Mouse (Mus musculus): Measurements from ENCODE around the gene Zdhhc19.

Gene Zdhhc19

DNA sequence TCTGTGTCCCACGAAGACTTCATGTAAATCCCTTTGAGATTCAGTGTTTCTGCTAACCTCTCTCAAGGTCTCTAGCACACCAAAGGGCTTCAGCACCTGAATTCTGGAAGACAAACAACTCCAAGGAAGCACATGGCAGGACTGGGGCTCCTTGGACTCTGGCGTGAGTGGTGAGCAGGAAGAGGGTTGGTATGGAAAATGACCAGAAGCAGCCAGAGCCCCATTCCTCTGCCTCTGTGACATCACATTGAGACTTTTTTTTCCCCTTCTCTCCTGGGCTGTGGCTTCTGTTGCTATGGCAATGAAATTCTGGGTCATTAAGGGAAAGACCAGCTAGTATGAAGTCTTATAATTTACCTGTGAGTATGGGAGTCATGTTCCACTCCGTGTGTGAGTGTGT lies at the start of gene Zdhhc19:
TSS of gene Zdhhc19 (plus strand) at position 301 of the 400 bp plus-strand sequence.
- DNase-seq (ENCODE audit: low read depth, low spot score) = no peak

GRCm38 (mm10) chr16:32446563-32447138 lies 49.4 kb upstream of the Zdhhc19 start:
- DNase-seq (ENCODE audit: low read depth, low spot score) = no peak

DNA sequence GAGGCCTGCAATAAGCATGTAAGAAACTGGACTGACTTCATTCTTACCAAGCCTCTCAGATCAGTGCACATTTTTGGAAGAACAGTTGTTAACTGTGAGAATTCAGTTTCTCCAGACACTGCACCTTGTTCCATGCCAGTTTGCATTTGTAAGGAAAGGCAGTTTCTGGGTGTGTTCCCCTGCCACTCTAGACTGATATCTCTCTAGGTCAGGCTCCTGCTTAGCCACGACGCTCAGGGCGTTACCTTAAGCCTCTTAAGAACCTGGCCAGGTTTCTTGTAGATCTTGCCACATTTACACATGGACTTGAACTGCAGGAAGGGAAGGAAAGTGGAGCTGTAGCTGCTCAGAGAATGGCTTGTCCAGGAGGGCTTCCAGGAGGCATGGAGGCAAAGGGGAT lies 46.4 kb upstream of the Zdhhc19 start:
- no peak for DNase-seq (ENCODE audit: low read depth, low spot score)

GRCm38 (mm10) chr16:32450133-32450532 lies 45.9 kb upstream of the Zdhhc19 start:
- no peak for DNase-seq (ENCODE audit: low read depth, low spot score)

DNA sequence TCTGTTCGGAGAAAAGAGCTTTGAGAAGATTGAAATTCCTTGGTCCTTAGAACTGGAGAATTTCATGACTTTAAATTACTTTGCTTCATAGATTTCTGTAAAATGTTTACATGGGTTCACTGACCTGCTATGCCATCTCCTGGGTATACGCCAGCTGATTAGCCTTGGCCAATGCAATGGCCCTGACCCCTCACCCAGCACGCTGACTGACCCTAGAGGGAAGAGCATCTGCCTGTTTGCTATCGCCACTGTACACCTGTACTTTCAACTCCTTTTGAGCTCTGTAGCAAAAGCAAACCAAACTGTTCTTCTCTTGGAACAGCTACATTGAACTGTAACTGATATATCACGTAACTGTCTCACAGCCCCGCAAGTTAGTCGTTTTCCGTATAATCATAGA lies 43.0 kb upstream of the Zdhhc19 start:
- no peak for DNase-seq (ENCODE audit: low read depth, low spot score)

- no peak for DNase-seq (ENCODE audit: low read depth, low spot score)
These were observed 41.4 kb upstream of the Zdhhc19 start for GRCm38 (mm10) chr16:32454646-32455045.

- no peak for DNase-seq (ENCODE audit: low read depth, low spot score)
These were observed 40.0 kb upstream of the Zdhhc19 start for GRCm38 (mm10) chr16:32456086-32456485.

DNA sequence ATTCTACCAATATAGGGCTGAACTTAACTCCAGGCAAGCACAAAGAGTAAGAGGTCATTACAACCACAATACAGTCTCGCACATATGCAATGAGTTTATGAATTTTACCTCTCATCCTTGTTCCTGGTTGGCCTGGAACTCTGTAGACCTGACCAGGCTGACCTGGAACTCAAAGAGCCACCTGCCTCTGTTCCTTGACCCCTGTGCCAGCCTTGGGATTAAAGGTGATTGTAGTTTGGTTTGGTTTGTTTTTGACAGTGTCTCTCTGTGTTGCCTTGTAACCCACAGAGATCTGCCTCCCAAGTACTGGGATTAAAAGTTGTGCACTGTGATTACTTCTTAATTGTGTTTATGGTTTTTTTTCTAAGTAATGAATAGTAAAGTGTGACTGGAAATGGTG lies 39.3 kb upstream of the Zdhhc19 start:
- no peak for DNase-seq (ENCODE audit: low read depth, low spot score)

DNA sequence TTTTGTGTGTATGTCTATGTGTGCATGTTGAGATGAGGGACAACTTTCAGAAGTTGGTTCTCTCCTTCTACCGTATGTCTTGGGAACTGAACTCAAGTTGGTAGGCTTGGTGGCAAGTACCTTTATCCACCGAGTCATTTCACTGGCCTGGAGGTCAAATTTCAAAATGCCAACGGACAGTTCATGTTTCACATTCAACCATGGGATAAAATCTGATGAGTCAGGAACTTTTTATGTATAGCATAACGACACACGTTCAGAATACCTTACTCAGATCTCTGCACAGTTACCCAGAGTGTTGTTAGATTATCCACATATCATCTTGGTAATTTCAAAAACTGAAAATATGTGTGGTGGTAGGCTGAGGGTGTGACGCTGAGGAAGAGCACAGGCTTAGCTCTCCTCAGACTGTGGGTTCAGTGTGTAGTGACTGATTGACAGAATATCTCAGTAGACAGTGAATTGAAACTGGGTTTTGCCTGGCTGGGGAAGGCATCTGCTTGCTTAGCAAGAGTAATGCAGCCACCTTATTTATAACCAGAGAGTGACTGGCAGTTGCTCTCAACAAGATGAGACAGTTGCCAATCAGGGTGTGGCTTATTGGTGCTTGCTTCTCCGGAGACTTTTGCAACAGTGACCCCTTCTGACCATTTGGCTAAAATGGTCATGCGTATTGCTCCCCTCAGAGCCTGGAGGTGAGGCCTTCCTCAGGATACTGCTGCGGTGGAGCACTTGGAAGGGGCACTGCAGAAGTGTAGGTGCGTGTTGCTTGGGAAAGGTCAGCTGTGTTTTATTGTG lies 38.3 kb upstream of the Zdhhc19 start:
- DNase-seq (ENCODE audit: low read depth, low spot score) = peak; percentile 26

DNA sequence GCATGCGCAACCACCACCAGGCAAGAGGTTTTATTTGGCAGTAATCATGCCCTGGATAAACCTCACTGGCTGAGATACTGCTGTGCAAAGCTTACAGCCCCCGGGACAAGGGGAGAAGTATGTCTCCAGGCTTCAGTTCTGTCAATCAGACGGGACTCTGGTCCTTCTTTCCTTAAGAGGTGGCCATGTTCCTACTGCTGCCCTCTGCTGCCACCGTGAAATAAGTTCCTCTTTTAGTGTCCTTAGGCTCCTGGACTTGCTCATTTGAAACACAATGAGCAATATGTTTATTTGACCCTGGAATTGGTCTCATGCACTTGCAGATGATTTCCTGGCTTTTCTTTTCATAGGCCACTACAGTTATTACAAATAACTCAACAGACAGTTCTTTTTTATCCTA lies 35.5 kb upstream of the Zdhhc19 start:
- no peak for DNase-seq (ENCODE audit: low read depth, low spot score)

DNA sequence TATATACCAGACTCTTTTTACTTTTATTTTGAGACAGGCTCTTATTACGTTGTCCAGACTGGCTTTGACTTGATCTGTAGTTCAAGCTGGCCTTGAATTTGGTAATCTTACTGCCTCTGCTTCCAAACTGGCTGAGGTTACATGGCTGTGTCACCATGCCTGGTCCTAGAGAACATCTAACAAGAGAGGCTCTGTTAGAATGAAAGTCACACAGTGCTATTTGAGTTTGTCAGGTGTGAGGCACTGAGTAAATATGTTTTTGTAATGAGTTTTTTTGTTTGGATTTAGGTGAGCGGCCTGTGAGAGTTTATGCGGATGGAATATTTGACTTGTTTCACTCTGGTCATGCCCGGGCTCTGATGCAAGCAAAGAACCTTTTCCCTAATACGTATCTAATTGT lies 34.4 kb upstream of the Zdhhc19 start:
- no peak for DNase-seq (ENCODE audit: low read depth, low spot score)

DNA sequence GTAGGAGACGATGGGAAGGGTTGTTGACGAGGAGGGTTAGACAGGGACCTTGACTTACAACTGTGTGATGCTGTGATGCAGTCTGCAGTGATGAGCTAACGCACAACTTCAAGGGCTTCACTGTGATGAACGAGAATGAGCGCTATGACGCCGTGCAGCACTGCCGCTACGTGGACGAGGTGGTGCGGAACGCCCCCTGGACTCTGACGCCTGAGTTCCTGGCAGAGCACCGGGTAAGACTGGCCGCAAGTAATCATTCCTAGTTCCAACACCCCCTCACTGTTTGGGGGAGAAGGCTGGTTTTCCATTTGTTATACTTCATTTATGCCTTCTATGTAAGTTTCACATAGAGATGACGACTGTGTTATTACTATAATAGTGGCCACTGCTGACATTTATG lies 33.1 kb upstream of the Zdhhc19 start:
- DNase-seq (ENCODE audit: low read depth, low spot score) = no peak

DNA sequence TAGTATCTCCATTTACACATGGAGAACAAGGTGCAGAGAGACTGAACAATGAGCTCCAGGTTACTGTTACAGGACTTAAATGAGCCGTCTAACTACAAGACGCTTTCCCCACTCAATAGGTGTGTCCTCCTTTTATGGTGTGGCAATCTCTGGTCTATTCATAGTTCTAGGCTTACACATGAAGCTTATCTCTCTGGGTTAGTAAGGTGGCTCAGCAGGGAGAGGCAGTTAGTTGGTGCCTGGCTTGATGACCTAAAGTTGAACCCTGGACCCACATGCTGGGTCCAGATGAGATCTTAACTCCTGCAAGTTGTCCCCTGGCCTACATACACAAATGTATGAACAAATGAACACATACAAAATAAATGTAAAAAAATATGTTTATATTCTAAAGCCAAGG lies 32.6 kb upstream of the Zdhhc19 start:
- no peak for DNase-seq (ENCODE audit: low read depth, low spot score)

- DNase-seq (ENCODE audit: low read depth, low spot score) = no peak
These were observed 31.2 kb upstream of the Zdhhc19 start for GRCm38 (mm10) chr16:32464908-32465307.

- DNase-seq (ENCODE audit: low read depth, low spot score) = no peak
These were observed 27.6 kb upstream of the Zdhhc19 start for GRCm38 (mm10) chr16:32468488-32468887.

DNA sequence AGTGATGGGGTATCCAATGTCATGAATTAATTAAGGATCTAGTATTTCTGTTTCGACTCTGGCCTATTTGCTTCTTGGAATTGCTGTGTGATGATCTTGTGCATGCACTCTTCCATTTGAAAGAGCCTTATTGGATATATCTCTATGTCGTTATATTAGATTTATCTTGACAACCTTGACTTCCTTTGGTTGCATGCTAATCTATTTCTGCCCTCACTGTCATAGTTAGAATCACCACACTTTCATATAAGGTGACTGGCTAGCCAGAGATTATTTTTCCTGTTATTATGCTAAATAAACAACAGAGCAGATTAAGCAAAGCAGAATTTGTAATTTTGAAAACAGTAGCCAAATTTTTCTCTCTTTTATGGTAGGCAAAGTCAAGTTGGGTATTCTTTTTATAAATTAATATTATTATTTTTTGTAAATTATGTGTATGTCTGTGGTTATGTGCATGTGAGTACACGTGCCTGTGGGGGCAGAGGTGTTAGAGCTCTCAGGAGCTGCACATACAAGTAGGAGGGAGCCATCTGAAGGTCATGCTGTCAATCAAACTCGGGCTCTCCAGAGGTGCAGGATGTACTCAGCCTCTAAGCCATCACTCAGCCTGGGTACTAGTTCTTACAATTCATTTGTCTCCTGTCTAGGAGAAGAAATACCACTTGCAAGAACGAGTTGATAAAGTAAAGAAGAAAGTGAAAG lies 26.5 kb upstream of the Zdhhc19 start:
- no peak for DNase-seq (ENCODE audit: low read depth, low spot score)

GRCm38 (mm10) chr16:32472276-32473015 lies 23.6 kb upstream of the Zdhhc19 start:
- no peak for DNase-seq (ENCODE audit: low read depth, low spot score)

DNA sequence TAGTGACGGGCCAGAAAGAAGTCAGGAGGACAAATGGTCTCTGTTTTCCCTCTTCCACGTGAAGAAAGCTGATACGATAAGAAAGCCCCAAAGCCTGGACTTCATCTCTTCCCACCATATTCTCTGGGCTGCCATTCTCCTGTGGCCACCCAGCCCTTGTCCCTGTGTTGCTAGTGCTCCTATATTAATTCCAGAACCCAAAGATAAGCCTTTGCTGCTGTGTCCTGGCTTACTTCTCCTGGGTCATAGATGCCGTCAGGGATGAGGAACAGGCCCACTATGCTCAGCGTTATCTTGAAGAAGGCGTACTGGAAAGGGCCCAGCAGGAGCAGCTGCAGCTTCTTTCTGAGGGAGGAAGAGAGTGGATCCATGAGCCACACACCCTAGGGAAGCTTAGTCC lies 18.8 kb upstream of the Zdhhc19 start:
- no peak for DNase-seq (ENCODE audit: low read depth, low spot score)

DNA sequence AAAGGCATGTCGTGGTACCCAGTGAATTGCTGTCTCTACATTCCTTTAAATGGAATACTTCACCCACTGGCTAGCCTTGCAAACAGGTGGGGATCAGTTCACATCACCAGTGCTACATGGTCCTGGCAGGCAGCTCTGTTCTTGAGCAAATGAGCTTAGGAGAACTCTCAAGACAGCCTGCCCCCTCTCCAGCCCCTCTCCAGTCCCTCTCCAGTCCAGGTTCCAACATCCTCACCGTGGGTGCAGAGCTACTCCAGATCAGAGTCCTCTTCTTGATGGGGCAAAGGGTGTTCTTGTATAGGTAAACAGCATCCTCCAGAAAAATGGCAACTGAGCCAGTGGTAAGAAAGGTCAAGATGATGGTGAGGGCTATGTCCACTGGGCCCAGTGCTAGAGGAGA lies 16.6 kb upstream of the Zdhhc19 start:
- DNase-seq (ENCODE audit: low read depth, low spot score) = no peak

- no peak for DNase-seq (ENCODE audit: low read depth, low spot score)
These were observed 11.6 kb upstream of the Zdhhc19 start for GRCm38 (mm10) chr16:32484431-32484871.

- no peak for DNase-seq (ENCODE audit: low read depth, low spot score)
These were observed 10.9 kb upstream of the Zdhhc19 start for GRCm38 (mm10) chr16:32485209-32485608.

DNA sequence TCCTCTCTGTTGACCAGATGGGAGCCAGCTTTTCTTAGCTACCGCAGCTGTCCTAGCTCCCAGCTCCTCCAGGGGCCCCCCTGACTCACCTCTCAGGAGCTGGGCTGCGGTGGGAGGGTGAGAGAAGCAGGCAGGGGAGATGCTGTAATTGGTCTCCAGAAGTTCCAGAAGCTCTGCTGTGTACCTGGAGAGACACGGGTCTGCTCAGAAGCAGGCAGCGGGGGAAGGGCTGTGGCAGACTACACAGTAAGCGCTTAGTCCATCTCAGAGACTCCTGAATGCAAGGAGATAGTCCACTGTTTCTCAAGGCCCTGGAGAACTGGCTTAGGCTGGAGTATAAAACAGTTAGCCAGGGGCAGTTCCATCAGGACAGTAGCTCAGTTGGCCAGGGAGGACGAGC lies 10.0 kb upstream of the Zdhhc19 start:
- DNase-seq (ENCODE audit: low read depth, low spot score) = no peak
